Mouse (Mus musculus): ENCODE data around the gene Rassf7. TPM values are rescaled to one million over a fixed set of nuclear protein-coding genes. Genes with fewer than 3 reads are reported as not detected.
A peak's percentile ranks its signal among the peaks of the same experiment; 100 is the strongest.

Rassf7 gene
- total and polyA plus RNA-seq, 3 experiments, result 7.0 to 9.5 TPM; not detected in 1

DNA sequence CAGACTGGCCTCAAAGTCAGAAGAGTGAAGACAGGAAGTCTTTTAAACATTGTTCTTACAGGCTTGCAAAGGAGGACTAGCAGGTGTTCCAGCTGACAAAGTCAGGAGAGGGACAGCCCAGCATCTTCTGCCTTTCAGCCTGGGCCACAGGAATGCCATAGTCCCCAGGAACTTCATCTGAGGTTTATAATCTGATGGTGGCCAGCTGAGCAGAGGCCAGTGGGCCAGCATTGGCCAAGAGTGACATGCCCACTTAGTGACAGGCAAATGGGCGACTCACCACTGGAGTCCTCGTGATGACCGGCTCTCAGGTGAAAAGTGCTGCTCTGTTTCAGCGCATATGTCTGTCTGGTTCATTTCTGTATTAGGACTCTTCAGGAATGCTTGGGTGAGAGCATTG lies 14.9 kb downstream of the Rassf7 start:
- no peak for DNase-seq (ENCODE audit: low read depth, low spot score)
- Histone ChIP-seq H3K9me3 (replicated peaks; ENCODE audit: insufficient read depth, low read length) (no peaks in the 10 kb centered on the region), H3K9ac (ENCODE audit: control insufficient read depth, low read depth, low read length, poor library complexity, severe bottlenecking) (peak overlapping the region; percentile 21), H3K27me3 (ENCODE audit: control insufficient read depth in 1 of 2, insufficient read depth in 2 of 2, low read length in 2 of 2) (no peaks in the 10 kb centered on the region), H3K4me1 (ENCODE audit: control insufficient read depth in 1 of 2, insufficient read depth in 2 of 2, low read length in 2 of 2) (peaks cover 4 to 12% of the 10 kb centered on the region in 2 experiments; a peak in 2 of 4 replicates), H3K36me3 (ENCODE audit: control insufficient read depth in 1 of 2, insufficient read depth in 2 of 2, low read length in 2 of 2) (peaks cover 11 to 25% of the 10 kb centered on the region in 2 experiments; a peak in 3 of 4 replicates), H3K4me3 (ENCODE audit: control insufficient read depth in 1 of 2, insufficient read depth in 1 of 2, low read depth in 2 of 2, low read length in 2 of 2) (no peak overlapping the region), H3K79me2 (ENCODE audit: control insufficient read depth, insufficient read depth, low read length, poor library complexity) (peaks cover 37% of the 10 kb centered on the region), H3K27ac (ENCODE audit: control insufficient read depth, low read depth, low read length) (no peak overlapping the region)
- no peak for TF ChIP-seq GABPA (IDR thresholded peaks at IDR 0.05; ENCODE audit: low read depth, low read length)
- TF ChIP-seq MXI1 (IDR thresholded peaks at IDR 0.05; ENCODE audit: low read depth, low read length), result no peak
- TF ChIP-seq UBTF (IDR thresholded peaks at IDR 0.05; ENCODE audit: borderline replicate concordance, insufficient read depth, low read depth, low read length), result no peak
- no peak for TF ChIP-seq BHLHE40 (IDR thresholded peaks at IDR 0.05; ENCODE audit: borderline replicate concordance, low read depth, low read length)
- TF ChIP-seq GATA1 (IDR thresholded peaks at IDR 0.05; ENCODE audit: low read depth, low read length), result no peak
- TF ChIP-seq ZC3H11A (IDR thresholded peaks at IDR 0.05; ENCODE audit: low read depth, low read length), result no peak
- no peak for TF ChIP-seq ZKSCAN1 (IDR thresholded peaks at IDR 0.05; ENCODE audit: low read depth, low read length)
- TF ChIP-seq CHD2 (IDR thresholded peaks at IDR 0.05; ENCODE audit: low read length), result no peak
- no peak for TF ChIP-seq ETS1 (IDR thresholded peaks at IDR 0.05; ENCODE audit: low read depth, low read length)
- no peak for TF ChIP-seq POLR2AphosphoS5 (IDR thresholded peaks at IDR 0.05; ENCODE audit: borderline replicate concordance, low read depth, low read length)

DNA sequence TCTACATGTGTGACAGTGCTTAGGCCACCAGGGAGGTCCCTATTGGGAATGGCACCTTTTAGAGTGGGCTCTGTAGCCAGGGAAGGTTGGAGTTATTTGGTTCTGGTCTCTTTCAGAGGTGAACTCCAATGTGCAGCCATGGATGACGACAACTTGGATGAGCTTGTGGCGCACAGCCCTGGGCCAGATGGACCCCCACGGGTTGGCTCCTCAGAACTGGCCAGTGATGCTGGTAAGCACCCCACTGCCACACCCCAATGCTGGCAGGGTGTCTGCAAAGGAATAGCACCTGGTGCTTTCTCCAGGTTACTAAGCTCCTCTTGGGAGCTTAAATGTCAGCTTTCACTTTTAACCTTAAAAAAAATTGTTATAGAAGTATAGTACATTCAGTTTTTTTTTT lies 15.5 kb downstream of the Rassf7 start:
- no peak for DNase-seq (ENCODE audit: low read depth, low spot score)
- H3K4me1 ChIP-seq (ENCODE audit: control insufficient read depth in 1 of 2, insufficient read depth in 2 of 2, low read length in 2 of 2), result peaks cover 4 to 12% of the 10 kb centered on the region in 2 experiments; a peak in 2 of 4 replicates
- H3K27me3 ChIP-seq (ENCODE audit: control insufficient read depth in 1 of 2, insufficient read depth in 2 of 2, low read length in 2 of 2), result no peaks in the 10 kb centered on the region
- no peak overlapping the region for H3K4me3 ChIP-seq (ENCODE audit: control insufficient read depth in 1 of 2, insufficient read depth in 1 of 2, low read depth in 2 of 2, low read length in 2 of 2)
- no peak overlapping the region for H3K9ac ChIP-seq (ENCODE audit: control insufficient read depth, low read depth, low read length, poor library complexity, severe bottlenecking)
- H3K36me3 ChIP-seq (ENCODE audit: control insufficient read depth in 1 of 2, insufficient read depth in 2 of 2, low read length in 2 of 2), result peaks cover 11 to 26% of the 10 kb centered on the region in 2 experiments; a peak in 3 of 4 replicates
- TF ChIP-seq USF2 (IDR thresholded peaks at IDR 0.05; ENCODE audit: borderline replicate concordance in 1 of 2, insufficient read depth in 1 of 2, low read depth in 1 of 2, low read length in 2 of 2) (no peak), NELFE (IDR thresholded peaks at IDR 0.05; ENCODE audit: low read depth, low read length) (no peak), MAX (IDR thresholded peaks at IDR 0.05; ENCODE audit: low read length) (no peak), MAZ (IDR thresholded peaks at IDR 0.05; ENCODE audit: low read depth, low read length) (no peak), CHD2 (IDR thresholded peaks at IDR 0.05; ENCODE audit: low read length) (no peak), ZMIZ1 (IDR thresholded peaks at IDR 0.05; ENCODE audit: low read depth, low read length) (no peak), ZKSCAN1 (IDR thresholded peaks at IDR 0.05; ENCODE audit: low read depth, low read length) (no peak), GATA1 (IDR thresholded peaks at IDR 0.05; ENCODE audit: low read depth, low read length) (no peak), EP300 (IDR thresholded peaks at IDR 0.05; ENCODE audit: low read depth in 1 of 2, low read length in 2 of 2) (no peak), TBP (IDR thresholded peaks at IDR 0.05; ENCODE audit: low read depth, low read length) (no peak), POLR2AphosphoS2 (IDR thresholded peaks at IDR 0.05; ENCODE audit: low read length) (no peak), HCFC1 (IDR thresholded peaks at IDR 0.05; ENCODE audit: low read depth, low read length) (no peak), MYB (IDR thresholded peaks at IDR 0.05; ENCODE audit: low read depth, low read length) (no peak), USF1 (IDR thresholded peaks at IDR 0.05; ENCODE audit: low read depth, low read length) (no peak)
- H3K27ac ChIP-seq (ENCODE audit: control insufficient read depth, low read depth, low read length), result no peak overlapping the region
- no peaks in the 10 kb centered on the region for H3K9me3 ChIP-seq (replicated peaks; ENCODE audit: insufficient read depth, low read length)
- H3K79me2 ChIP-seq (ENCODE audit: control insufficient read depth, insufficient read depth, low read length, poor library complexity), result peaks cover 37% of the 10 kb centered on the region
